Mouse (Mus musculus): ENCODE results near the gene Naglu. TPM values are rescaled to one million over a fixed set of nuclear protein-coding genes. Genes with fewer than 3 reads are reported as not detected.

The Naglu gene
- polyA plus RNA-seq, 1 experiment from 2014 or later: 6.9 TPM

- 75% methylated on average over 1 of the region's 1 CpGs for WGBS
- no peak for ATAC-seq (replicated peaks; ENCODE audit: low FRiP score)
Measured at GRCm38 (mm10) chr11:101127075-101127474, 57.3 kb downstream of the Naglu start.

More at GRCm38 (mm10) chr11:101127075-101127474, 57.3 kb downstream of the Naglu start:
- Histone ChIP-seq H3K36me3 (ENCODE audit: control insufficient read depth, insufficient read depth, low read length) (peaks cover 15% of the 10 kb centered on the region), H3K4me2 (ENCODE audit: low read depth, low read length, severe bottlenecking) (no peak overlapping the region), H3K4me3 (ENCODE audit: low read depth, low read length) (no peak overlapping the region), H3K27ac (ENCODE audit: low read depth, low read length) (no peak overlapping the region), H3K9ac (ENCODE audit: low read length) (no peak overlapping the region), H3K27me3 (ENCODE audit: control insufficient read depth, insufficient read depth, low read length) (no peaks in the 10 kb centered on the region), H3K9me3 (ENCODE audit: control insufficient read depth, low read length) (peaks cover 2% of the 10 kb centered on the region; the same call in 1 of the 2 replicates), H3K4me1 (replicated peaks; ENCODE audit: control insufficient read depth, insufficient read depth, low read length) (no peaks in the 10 kb centered on the region)
- DNase-seq (ENCODE audit: low spot score): no peak

Small RNAs within 50 kb of the gene (microRNA-seq; reads per million reads assigned to microRNA genes)
- not detected for gene Mir6928 (ENCODE audit: insufficient number of aligned reads)

Other genes starting within 250 kb of the Naglu start
- 18.7 and 19.1 TPM in 2 replicates for gene Stat5b, start 219.3 kb upstream of the Naglu start, polyA plus RNA-seq (2014; fragmentation: Nextera tagmentation; extraction: Ambion mirVana)
- gene Stat5a, start 210.7 kb upstream of the Naglu start, polyA plus RNA-seq (2014; fragmentation: Nextera tagmentation; extraction: Ambion mirVana): 1.3 and 1.5 TPM in 2 replicates
- 26.2 and 27.8 TPM in 2 replicates for gene Stat3, start 130.5 kb upstream of the Naglu start, polyA plus RNA-seq (2014; fragmentation: Nextera tagmentation; extraction: Ambion mirVana)
- 11.8 and 14.2 TPM in 2 replicates for gene Cavin1, start 99.1 kb upstream of the Naglu start, polyA plus RNA-seq (2014; fragmentation: Nextera tagmentation; extraction: Ambion mirVana)
- gene Atp6v0a1, start 60.6 kb upstream of the Naglu start, polyA plus RNA-seq (2014; fragmentation: Nextera tagmentation; extraction: Ambion mirVana): 44.7 and 47.0 TPM in 2 replicates
- gene Hsd17b1, start 8.4 kb downstream of the Naglu start, polyA plus RNA-seq (2014; fragmentation: Nextera tagmentation; extraction: Ambion mirVana): 0.19 TPM in 1 of 2 replicates, not detected in the other
- 50.4 and 51.5 TPM in 2 replicates for gene Coasy, start 12.6 kb downstream of the Naglu start, polyA plus RNA-seq (2014; fragmentation: Nextera tagmentation; extraction: Ambion mirVana)
- gene Mlx, start 17.3 kb downstream of the Naglu start, polyA plus RNA-seq (2014; fragmentation: Nextera tagmentation; extraction: Ambion mirVana): 41.8 and 44.3 TPM in 2 replicates
- 74.1 and 79.7 TPM in 2 replicates for gene Psmc3ip, start 25.4 kb downstream of the Naglu start, polyA plus RNA-seq (2014; fragmentation: Nextera tagmentation; extraction: Ambion mirVana)
- gene Retreg3, start 49.9 kb downstream of the Naglu start, polyA plus RNA-seq (2014; fragmentation: Nextera tagmentation; extraction: Ambion mirVana): 11.1 and 12.9 TPM in 2 replicates
- gene Tubg1, start 49.9 kb downstream of the Naglu start, polyA plus RNA-seq (2014; fragmentation: Nextera tagmentation; extraction: Ambion mirVana): 126 and 132 TPM in 2 replicates
- 3.9 and 4.5 TPM in 2 replicates for gene Tubg2, start 85.9 kb downstream of the Naglu start, polyA plus RNA-seq (2014; fragmentation: Nextera tagmentation; extraction: Ambion mirVana)
- gene Cntnap1, start 100.5 kb downstream of the Naglu start, polyA plus RNA-seq (2014; fragmentation: Nextera tagmentation; extraction: Ambion mirVana): 0.35 and 0.55 TPM in 2 replicates
- 7.9 and 9.1 TPM in 2 replicates for gene Plekhh3, start 101.3 kb downstream of the Naglu start, polyA plus RNA-seq (2014; fragmentation: Nextera tagmentation; extraction: Ambion mirVana)
- 0.17 TPM in 1 of 2 replicates, not detected in the other for gene Ccr10, start 105.4 kb downstream of the Naglu start, polyA plus RNA-seq (2014; fragmentation: Nextera tagmentation; extraction: Ambion mirVana)
- gene Ezh1, start 156.5 kb downstream of the Naglu start, polyA plus RNA-seq (2014; fragmentation: Nextera tagmentation; extraction: Ambion mirVana): 10.5 and 12.8 TPM in 2 replicates
- 59.4 and 64.3 TPM in 2 replicates for gene Ramp2, start 176.0 kb downstream of the Naglu start, polyA plus RNA-seq (2014; fragmentation: Nextera tagmentation; extraction: Ambion mirVana)
- 119 TPM in 2 replicates for gene Vps25, start 183.7 kb downstream of the Naglu start, polyA plus RNA-seq (2014; fragmentation: Nextera tagmentation; extraction: Ambion mirVana)
- 5.3 and 7.6 TPM in 2 replicates for gene Wnk4, start 190.6 kb downstream of the Naglu start, polyA plus RNA-seq (2014; fragmentation: Nextera tagmentation; extraction: Ambion mirVana)
- gene Cntd1, start 209.0 kb downstream of the Naglu start, polyA plus RNA-seq (2014; fragmentation: Nextera tagmentation; extraction: Ambion mirVana): 1.3 and 2.0 TPM in 2 replicates
- gene Coa3, start 209.1 kb downstream of the Naglu start, polyA plus RNA-seq (2014; fragmentation: Nextera tagmentation; extraction: Ambion mirVana): 179 and 181 TPM in 2 replicates
- 159 and 165 TPM in 2 replicates for gene Becn1, start 232.3 kb downstream of the Naglu start, polyA plus RNA-seq (2014; fragmentation: Nextera tagmentation; extraction: Ambion mirVana)
- gene Psme3, start 246.2 kb downstream of the Naglu start, polyA plus RNA-seq (2014; fragmentation: Nextera tagmentation; extraction: Ambion mirVana): 189 and 193 TPM in 2 replicates

Data from forebrain, embryonic 11.5 days (tissue).